Mouse (Mus musculus): ENCODE measurements around the gene Zbtb7b.
A peak's percentile ranks its signal among the peaks of the same experiment; 100 is the strongest.

The Zbtb7b gene

DNA sequence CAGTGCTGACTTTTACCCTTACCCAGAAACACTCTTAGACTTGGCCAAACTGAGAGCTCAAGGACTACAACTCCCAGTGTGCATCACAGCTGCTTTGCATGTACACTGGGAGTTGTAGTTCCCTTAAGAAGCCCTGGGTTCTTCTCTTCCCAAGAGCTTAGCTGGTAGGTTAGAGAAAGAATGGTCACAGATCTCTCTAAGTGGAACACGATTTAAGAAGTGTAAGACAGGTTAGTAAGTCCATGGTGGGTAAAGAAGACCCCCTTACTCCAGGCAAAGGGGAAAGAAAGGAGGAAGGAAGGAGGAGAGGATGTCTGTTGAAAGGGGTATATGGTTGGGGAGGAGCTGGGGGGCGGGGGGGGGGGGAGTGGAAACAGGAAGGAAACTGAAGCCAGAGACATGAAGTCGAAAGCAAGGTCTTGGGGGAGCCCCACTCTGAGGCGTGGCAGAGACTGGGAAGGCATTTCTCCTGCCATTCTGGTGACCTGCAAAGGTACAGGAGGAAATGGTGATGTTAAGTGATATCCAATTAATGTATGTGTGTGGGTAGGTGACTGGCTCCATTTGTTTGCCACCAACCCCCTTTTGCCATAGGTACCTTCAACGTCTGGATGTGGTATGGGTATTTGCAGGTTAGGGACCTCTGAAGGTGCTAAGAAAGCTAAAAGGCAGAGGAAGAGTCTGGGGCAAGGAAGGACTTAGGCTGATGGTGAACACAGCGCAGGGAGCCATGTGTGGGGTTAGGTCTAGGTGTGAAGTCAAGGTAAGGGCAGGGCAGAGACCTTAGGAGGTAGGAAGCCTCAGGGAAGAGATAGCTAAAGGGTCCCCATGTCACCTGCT, 5.5 kb downstream of the Zbtb7b start:
- peak; percentile 39 for DNase-seq

GRCm38 (mm10) chr3:89388134-89388881, 6.3 kb downstream of the Zbtb7b start:
- DNase-seq = peak; percentile 60

- DNase-seq = no peak
Observed at GRCm38 (mm10) chr3:89387632-89388031, 6.9 kb downstream of the Zbtb7b start.

- DNase-seq = no peak
Observed at GRCm38 (mm10) chr3:89386438-89387420, 7.8 kb downstream of the Zbtb7b start.

DNA sequence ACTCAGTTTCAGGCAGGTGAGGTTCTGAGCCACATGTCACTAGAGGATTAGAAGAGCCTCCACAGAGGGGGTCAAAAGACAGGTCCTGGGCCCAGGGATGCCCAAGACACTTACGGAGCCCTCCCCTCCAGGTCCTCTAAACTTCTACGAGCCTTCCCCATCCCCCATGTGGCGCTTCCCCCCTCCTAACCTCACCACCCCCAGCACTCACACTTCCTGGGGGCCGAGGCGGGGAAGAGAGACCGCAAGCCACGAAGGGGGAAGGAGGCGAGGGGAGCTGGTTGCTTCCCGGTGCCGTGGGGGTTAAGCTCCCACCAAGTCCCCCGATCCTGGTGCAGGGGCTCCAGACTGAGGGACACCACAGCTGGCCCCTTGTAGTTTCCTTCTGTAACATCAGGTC, 9.1 kb downstream of the Zbtb7b start:
- no peak for DNase-seq

DNA sequence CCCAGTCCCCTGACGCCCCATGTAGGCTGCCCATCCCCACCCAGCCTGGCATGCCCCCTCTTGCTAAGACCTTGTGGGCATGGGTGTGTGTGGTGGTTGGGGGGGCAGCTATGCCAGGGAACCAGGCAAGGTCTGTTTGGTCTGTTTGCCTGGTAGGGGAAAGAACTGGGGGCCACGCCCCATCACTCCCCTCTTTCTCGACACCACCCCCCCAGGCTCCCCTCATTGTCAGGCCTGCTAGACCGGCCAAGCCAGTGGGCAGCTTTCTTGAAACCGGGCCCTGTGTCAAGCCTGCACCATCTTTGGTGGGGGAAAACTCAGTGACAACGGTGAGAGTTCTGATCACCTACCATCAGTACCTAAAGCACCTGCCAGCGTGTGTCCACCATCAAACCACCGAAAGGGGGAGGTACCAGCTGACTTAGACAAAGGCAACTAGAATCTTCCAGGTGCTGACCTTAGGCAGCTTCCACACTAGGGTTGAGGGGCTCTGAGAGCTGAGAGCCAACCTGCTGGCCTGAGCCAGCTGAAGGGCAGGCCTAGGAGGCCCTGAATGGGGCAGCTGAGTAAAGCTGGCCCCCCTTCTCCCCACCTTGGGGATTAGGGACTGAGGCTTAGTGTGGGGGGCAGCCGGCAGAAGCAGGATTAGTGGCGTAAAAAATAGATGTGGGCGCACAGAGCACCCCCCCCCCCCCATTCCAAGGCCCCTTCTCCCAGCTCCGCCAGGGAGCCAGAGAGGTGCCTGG, 10.1 kb downstream of the Zbtb7b start:
- DNase-seq = no peak

DNA sequence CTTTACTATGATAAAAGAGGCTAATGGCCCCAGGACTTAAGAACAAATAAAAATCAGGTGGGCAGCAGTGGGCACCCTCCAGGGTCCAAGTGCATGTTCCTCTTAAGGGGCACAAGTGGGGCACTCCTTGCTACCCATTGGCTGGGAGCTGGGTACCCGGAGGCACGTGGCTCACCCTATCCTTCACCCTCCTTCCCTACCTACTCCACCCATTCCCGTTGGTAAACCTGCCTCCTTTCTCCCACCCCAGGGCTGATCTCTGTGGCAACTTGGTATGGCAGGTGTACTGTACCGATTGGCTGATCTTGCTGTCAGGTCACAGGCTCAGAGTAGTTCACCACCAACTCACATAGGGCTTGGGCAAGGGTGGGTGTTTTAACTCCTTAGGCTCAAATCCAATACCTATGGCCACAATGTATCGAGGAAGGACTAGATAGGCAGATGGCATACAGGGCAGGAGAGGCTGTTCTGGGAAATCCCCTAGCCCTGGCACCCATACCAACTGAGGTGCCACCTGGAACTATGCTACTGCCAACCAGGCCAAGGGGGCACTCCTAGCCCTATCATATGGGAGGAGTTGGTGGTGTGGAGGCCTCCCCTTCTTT, 10.8 kb downstream of the Zbtb7b start:
- no peak for DNase-seq

- no peak for DNase-seq
Observed at GRCm38 (mm10) chr3:89382950-89383349, 11.6 kb downstream of the Zbtb7b start.

DNA sequence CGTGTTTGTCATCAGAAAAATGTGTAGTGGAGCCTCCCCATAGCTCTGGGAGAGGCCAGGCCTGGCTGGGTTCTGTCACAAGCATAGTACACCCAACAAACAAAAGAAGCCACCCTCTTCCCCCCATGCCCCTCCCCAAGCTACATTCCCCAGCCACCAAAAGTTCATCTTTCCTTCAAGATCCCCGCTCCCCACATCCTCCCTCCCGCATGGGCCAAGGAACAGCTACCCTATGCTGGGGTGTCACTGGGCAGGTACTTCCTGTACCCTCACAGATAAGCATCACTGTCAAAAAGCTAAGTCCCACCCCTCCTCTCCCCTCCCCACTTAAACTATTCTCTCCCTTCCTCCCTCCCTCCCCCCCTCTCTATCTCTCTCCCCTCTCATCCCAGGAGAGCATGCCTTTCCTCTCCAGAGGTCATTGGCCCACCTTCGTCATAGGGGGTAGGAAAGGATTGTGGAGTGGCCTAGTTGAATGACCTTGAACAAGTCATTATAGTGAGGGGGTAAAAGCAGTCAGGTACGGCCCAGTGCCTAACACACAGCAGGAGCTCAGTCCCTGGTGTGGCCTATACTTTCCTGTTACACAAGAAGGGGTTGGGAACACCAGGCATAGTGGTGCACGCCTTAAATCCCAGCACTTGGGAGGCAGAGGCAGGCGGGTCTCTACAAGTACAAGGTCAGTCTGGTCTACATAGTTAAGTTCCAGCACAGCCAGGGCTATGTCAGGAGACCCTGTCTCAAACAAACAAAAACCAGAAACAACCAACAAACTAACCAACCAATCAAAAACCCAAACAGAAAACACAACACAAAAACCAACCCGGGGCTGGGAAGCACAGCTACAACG, 12.3 kb downstream of the Zbtb7b start:
- no peak for DNase-seq

DNA sequence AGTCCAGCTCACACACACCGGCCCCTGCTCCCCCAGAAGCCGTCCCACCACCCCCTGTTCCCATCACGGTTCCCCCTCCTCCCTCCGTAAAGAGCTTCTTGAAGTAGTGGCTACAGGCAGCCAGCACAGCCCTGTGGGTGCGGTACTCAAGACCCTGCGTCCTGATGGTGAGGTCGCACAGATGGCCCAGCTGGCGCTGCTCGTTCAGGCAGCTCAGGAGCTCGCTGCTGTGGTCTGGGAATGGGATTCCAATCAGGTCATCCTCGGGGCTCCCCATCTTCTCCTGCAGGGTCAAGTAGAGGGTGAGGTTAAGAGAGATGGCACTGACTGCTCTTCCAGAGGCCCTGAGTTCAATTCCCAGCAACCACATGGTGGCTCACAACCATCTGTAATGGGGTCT, 13.3 kb downstream of the Zbtb7b start:
- no peak for DNase-seq

DNA sequence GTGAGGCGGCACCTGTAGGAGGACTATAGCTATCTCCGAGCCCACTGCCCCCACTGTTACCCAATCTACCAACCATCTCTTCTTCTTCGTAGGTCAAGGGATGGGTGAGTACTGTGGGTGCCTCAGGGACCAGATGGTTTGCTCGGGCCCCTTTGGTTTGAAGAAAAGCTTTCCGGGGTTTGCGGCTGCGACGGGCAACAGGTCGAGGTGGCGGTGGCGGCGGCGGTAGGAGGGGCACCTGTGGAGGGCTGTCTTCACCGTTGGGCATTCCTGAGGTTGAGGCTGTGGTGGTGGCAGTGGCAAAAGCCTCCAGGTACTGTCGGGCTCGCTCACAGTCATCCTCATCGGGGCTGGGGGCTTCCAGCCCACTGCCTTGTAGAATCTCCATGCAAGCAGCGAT, 13.9 kb downstream of the Zbtb7b start:
- no peak for DNase-seq

- DNase-seq = no peak
Observed at GRCm38 (mm10) chr3:89380291-89380690, 14.3 kb downstream of the Zbtb7b start.

- no peak for DNase-seq
Observed at GRCm38 (mm10) chr3:89379388-89380131, 15.0 kb downstream of the Zbtb7b start.

- peak; percentile 80 for DNase-seq
Observed at GRCm38 (mm10) chr3:89378394-89379067, 16.0 kb downstream of the Zbtb7b start.

- DNase-seq = no peak
Observed at GRCm38 (mm10) chr3:89377831-89378230, 16.7 kb downstream of the Zbtb7b start.

- DNase-seq = no peak
Observed at GRCm38 (mm10) chr3:89373581-89374231, 20.9 kb downstream of the Zbtb7b start.

GRCm38 (mm10) chr3:89367338-89367737, 27.2 kb downstream of the Zbtb7b start:
- DNase-seq = no peak

DNA sequence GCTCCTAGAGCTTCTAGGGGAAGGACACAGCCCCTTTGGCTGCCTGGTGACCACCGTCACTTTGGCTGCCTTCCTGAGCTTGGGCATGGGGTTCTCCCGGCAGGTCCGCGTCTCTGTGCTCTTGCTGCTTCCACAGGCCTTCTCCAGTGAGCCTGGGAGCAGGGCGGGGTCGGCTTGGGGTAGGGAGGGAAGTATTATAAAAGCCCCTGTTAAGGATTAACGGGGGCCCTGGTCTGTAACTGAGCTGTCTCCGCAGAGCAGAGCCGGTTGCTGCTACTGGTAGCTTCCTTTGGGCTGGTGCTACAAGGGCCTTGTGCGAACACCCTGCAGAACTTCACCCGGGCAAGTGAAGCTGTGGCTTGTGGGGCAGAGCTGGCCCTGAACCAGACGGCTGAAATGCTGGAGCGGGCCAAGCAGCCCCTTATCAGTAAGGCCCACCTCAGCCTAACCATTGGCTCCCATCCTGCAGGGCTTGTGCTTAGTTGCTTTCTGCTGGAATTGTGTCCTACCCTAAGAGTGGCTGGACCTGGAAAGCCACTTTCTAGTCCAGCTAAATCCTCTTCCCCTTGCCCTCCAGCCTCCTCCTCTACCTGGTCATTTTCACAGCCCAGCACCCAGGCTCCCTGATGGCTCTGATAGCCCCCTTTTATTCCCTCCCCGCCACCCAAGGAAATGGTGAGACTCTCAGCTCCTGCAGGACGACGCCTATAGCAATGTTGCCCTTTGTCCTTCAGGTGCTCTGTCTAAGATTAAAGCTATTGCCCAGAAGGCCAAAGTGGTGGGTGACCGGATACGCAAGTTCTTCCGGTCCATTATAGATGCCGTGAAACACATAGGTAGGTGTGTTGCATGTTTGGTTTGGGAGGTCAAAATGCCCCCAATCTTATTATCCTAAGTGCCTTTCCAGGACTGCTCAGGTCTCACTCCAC, 28.8 kb downstream of the Zbtb7b start:
- DNase-seq = no peak
